Mouse (Mus musculus): ENCODE results near the gene Fbxw7.

GRCm38 (mm10) chr3:84867434-84867975 is 52.4 kb downstream of the Fbxw7 start:
- TF ChIP-seq POLR2A (IDR thresholded peaks at IDR 0.05; ENCODE audit: control insufficient read depth, low read depth, low read length) = no peak
- no peak for TF ChIP-seq CTCF (IDR thresholded peaks at IDR 0.05; ENCODE audit: control insufficient read depth, insufficient read depth, insufficient replicate concordance, low read depth, low read length)

Data from testis, adult 2 months (tissue).